Mouse (Mus musculus): ENCODE data around the gene Foxi1.

The Foxi1 gene

GRCm38 (mm10) chr11:34166392-34166791 is 41.5 kb downstream of the Foxi1 start:
- in situ Hi-C loops (cut with MboI; ENCODE audit: low sequenced_read_pairs), result no loop called here

GRCm38 (mm10) chr11:34165278-34165677 is 42.6 kb downstream of the Foxi1 start:
- in situ Hi-C loops (cut with MboI; ENCODE audit: low sequenced_read_pairs), result no loop called here

- in situ Hi-C loops (cut with MboI; ENCODE audit: low sequenced_read_pairs), result no loop called here
These were observed 49.0 kb downstream of the Foxi1 start for GRCm38 (mm10) chr11:34158916-34159315.

GRCm38 (mm10) chr11:34155235-34155634 is 52.7 kb downstream of the Foxi1 start:
- in situ Hi-C loops (cut with MboI; ENCODE audit: low sequenced_read_pairs), result no loop called here

Measured in CH12F3 (cell line).